Mouse (Mus musculus) pancreas, adult 10 weeks (tissue): Measurements from ENCODE around the gene Gm5114. TPM values are rescaled to one million over a fixed set of nuclear protein-coding genes. Genes with fewer than 3 reads are reported as not detected.

Source experiments
- polyA plus RNA-seq: library from polyadenylated mRNA; stranded (reverse); fragments of 350-450 nt; fragmentation: Illumina TruSeq; extraction: RNeasy Lipid Tissue Mini Kit (QIAGEN cat#74804); gene quantifications from one replicate; pipeline ENCODE4 v1.2.3, GENCODE M21; 2015; ENCODE audit warnings: low read depth, low replicate concordance; ENCODE audit not compliant: insufficient read depth

Gm5114 gene
- polyA plus RNA-seq = not detected

GRCm38 (mm10) chr7:39413060-39413459 lies at the start of gene Gm5114:
Gene Gm5114, minus strand, starts transcription at chr7:39413160.

Other genes starting within 250 kb of the Gm5114 start
- gene Zfp619, start 104.6 kb upstream of the Gm5114 start, polyA plus RNA-seq = 0.78 TPM